Mouse (Mus musculus) skeletal muscle tissue, postnatal 0 days (tissue): ENCODE measurements around the gene Armc3. TPM values are rescaled to one million over a fixed set of nuclear protein-coding genes. Genes with fewer than 3 reads are reported as not detected.

Experiments used
- polyA plus RNA-seq: library from polyadenylated mRNA; unstranded; fragments of >200 nt; fragmentation: Nextera tagmentation; extraction: Ambion mirVana; gene quantifications from 2 replicates; pipeline ENCODE4 v1.2.1, GENCODE M21; 2015

Armc3 gene
- 0.12 TPM in 1 of 2 replicates, not detected in the other for polyA plus RNA-seq

DNA sequence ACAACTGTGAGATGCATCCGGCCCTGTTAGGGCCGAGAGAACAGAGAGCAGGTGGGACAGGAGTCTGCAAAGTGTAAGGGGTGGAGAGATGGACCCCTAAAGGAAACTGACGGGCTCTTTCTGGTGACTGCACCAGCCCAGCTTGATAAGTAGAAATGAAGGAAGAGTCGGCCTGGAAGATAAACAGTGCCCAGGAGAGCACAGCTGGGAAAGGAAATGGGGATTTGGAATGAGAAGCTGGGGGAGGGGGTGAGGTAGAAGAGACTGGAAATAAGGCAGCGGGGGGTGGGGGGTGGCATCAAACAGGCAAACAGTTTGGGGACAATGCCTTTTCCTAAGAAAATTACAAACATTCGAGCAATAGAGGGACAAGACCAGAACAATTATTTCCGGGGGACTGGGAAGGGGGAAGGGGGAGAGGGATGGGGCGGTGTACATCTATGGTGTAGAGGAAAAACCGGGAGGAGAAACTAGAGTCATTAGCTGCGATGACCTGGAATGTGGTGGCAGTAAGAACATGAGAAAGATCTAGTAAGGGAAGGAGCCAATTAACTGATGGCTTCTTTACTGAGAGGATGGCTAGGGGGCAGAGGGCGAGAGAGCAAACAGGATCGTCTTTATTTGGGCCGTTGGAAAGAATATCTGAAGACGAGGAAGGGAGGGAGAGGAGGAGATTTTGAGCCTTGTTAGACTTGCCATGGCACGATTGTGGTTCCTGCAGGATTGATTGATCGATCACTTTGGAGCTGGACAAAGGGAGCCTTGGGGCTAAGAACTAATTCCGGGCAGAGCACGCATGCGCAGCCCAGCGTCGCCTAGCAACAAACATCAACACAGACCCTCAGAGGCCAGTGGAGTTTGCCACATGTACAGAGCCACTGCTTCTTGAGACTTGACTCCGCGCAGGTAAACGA is at the start of gene Armc3:
Gene Armc3, plus strand, starts transcription at position 851 of the 914 bp plus-strand sequence.

Other genes starting within 250 kb of the Armc3 start
- gene Pip4k2a, start 201.2 kb upstream of the Armc3 start, polyA plus RNA-seq, result 7.4 and 8.2 TPM in 2 replicates
- 0.29 and 0.44 TPM in 2 replicates for gene 4930426L09Rik, start 201.0 kb upstream of the Armc3 start, polyA plus RNA-seq
- gene Msrb2, start 172.1 kb downstream of the Armc3 start, polyA plus RNA-seq, result 10.1 and 10.9 TPM in 2 replicates
- gene Ptf1a, start 246.4 kb downstream of the Armc3 start, polyA plus RNA-seq, result not detected in 2 replicates